Mouse (Mus musculus): ENCODE data around the gene Gm12216. TPM values are rescaled to one million over a fixed set of nuclear protein-coding genes. Genes with fewer than 3 reads are reported as not detected.

The Gm12216 gene
- polyA plus RNA-seq, 1 experiment = not detected

DNA sequence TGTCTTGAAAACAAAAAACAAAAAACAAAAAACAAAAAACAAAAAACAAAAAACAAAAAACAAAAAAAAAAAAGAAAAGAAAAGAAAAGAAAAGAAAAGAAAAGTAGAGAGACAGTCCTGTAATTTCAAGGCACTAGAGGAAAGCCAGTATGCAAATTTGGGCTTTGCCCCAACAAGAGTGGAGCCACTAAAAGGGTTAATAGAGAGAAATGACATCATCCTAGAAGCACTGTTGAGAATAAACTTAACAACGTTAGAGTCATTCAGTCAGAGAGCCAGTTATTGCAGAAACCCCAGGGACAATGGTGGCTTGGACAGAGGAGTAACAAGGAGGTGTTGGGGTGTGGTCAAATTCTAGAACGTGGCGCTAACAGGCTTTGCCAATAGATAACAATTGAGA, 44.2 kb downstream of the Gm12216 start:
- no peak overlapping the region for H3K4me3 ChIP-seq (replicated peaks)
- TF ChIP-seq GATA1 (IDR thresholded peaks at IDR 0.05; ENCODE audit: low read length) (no peak), TAL1 (IDR thresholded peaks at IDR 0.05; ENCODE audit: low read length) (no peak)

DNA sequence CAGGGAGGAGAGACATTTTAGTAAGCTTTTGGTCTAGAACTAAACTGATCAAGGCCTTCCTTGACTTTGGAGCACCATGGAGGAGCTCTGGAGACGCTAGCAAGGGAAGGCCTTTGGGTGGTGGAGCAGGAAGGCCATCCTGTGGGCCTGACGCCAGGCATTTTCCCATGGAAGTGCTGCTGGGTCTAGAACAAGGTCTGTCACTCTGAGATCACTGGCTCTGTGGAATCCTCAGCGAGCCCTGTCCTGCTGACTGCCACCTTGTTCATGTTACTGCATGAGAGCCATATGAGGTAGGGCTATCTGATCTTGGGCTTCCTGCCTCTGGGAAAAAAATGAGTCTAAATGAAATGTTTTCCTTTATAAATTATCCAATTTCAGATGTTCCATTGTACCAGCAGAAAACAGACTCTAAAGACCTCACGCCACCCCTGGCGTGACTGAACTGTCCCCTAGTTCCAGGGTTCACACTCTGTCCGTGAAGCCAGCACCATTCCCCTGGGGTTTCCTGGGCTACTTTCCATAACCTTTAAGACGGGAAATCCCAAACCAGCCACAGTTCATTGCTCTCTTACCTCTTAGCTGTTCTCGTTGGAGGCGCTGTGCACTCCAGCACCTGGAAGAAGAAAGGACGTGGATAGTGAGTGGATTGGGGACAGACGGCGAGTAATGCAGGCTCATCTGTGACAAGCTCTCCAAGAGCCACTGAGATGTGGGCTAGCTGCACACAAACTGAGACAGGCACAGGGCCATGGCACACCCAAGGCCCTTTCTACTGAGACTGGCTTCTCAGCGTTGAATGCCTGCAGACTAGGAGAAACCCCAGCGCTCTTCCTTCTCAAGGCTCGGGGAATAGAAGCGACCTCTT, 45.8 kb downstream of the Gm12216 start:
- Histone ChIP-seq H3K9me3 (ENCODE audit: control insufficient read depth, low read length) (no peaks in the 10 kb centered on the region), H3K36me3 (ENCODE audit: control insufficient read depth) (no peaks in the 10 kb centered on the region), H3K27me3 (ENCODE audit: control insufficient read depth) (no peaks in the 10 kb centered on the region), H3K4me3 (replicated peaks) (no peak overlapping the region), H3K4me1 (ENCODE audit: control insufficient read depth) (no peaks in the 10 kb centered on the region)
- TF ChIP-seq TAL1 (IDR thresholded peaks at IDR 0.05; ENCODE audit: low read length) = no peak
- no peak for TF ChIP-seq GATA1 (IDR thresholded peaks at IDR 0.05; ENCODE audit: low read length)

More for the DNA sequence above, 44.2 kb downstream of the Gm12216 start:
- no peaks in the 10 kb centered on the region for H3K36me3 ChIP-seq (ENCODE audit: control insufficient read depth)
- no peaks in the 10 kb centered on the region for H3K9me3 ChIP-seq (ENCODE audit: control insufficient read depth, low read length)
- H3K27me3 ChIP-seq (ENCODE audit: control insufficient read depth) = no peaks in the 10 kb centered on the region
- no peaks in the 10 kb centered on the region for H3K4me1 ChIP-seq (ENCODE audit: control insufficient read depth)

DNA sequence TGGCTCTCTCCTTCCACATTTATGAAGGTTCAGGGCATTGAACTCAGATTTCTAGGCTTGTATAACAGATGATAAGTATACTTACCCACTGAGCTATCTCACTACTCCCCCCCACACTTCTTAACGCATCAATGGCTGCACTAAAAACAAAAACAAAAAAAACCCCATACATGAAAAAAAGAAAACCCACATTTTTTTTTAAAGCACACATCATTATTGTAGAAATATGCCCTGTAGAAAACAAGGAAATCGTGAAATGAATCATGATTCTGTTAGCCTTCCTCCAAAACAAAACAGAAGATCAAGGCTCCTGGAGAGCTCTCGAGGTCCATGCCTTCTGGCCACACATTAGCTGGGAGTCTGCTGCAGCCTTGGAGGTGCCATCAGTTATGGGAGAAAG, 47.7 kb downstream of the Gm12216 start:
- TF ChIP-seq TAL1 (IDR thresholded peaks at IDR 0.05; ENCODE audit: low read length) (no peak), GATA1 (IDR thresholded peaks at IDR 0.05; ENCODE audit: low read length) (no peak)
- H3K9me3 ChIP-seq (ENCODE audit: control insufficient read depth, low read length) = no peaks in the 10 kb centered on the region

DNA sequence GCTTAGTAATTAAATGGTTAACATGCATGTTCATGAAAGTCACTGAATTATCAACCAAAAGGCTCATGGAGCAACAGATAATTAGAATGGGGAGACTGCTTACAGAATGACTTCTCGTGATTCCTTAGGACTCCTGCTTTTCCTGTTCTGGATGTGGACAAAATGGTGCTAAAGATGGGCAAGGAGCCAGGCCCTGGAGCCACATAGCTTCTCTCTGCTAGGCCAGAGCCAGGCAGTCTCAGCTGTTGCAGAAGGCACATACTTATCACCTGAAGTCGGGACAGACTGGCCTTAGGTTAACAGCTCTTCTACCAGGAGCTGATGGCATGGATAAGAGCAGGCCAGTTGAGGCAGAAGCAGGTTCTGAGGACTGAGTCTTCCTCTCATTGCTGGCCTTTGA, 48.3 kb downstream of the Gm12216 start:
- Histone ChIP-seq H3K4me3 (replicated peaks) (no peak overlapping the region), H3K4me1 (ENCODE audit: control insufficient read depth) (no peaks in the 10 kb centered on the region), H3K9me3 (ENCODE audit: control insufficient read depth, low read length) (no peaks in the 10 kb centered on the region), H3K27me3 (ENCODE audit: control insufficient read depth) (no peaks in the 10 kb centered on the region), H3K36me3 (ENCODE audit: control insufficient read depth) (no peaks in the 10 kb centered on the region)
- no peak for TF ChIP-seq GATA1 (IDR thresholded peaks at IDR 0.05; ENCODE audit: low read length)
- TF ChIP-seq TAL1 (IDR thresholded peaks at IDR 0.05; ENCODE audit: low read length) = no peak

More for the DNA sequence above, 47.7 kb downstream of the Gm12216 start:
- H3K36me3 ChIP-seq (ENCODE audit: control insufficient read depth) = no peaks in the 10 kb centered on the region
- H3K27me3 ChIP-seq (ENCODE audit: control insufficient read depth) = no peaks in the 10 kb centered on the region
- no peak overlapping the region for H3K4me3 ChIP-seq (replicated peaks)
- H3K4me1 ChIP-seq (ENCODE audit: control insufficient read depth) = no peaks in the 10 kb centered on the region

DNA sequence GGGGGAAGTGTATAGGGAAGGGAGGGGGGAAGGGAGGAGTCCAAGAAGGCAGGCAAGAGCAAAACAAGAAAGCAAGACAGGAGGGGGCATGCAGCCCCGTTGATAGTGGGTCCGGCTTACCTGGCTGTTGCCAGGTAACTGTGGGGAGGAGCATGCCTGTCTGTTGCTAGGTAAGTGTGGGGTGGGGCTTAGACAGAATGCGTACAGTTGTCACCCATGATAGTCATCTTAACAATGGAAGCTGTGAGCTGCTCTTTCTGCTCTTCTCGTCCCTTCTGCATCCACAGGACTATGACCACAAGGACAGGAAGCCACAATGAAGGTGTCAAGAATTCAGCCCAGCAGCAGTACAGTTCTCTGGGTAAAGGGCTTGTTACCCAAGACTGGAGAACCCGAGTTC, 48.9 kb downstream of the Gm12216 start:
- no peaks in the 10 kb centered on the region for H3K4me1 ChIP-seq (ENCODE audit: control insufficient read depth)
- H3K36me3 ChIP-seq (ENCODE audit: control insufficient read depth) = no peaks in the 10 kb centered on the region
- no peaks in the 10 kb centered on the region for H3K9me3 ChIP-seq (ENCODE audit: control insufficient read depth, low read length)
- TF ChIP-seq TAL1 (IDR thresholded peaks at IDR 0.05; ENCODE audit: low read length) (no peak), GATA1 (IDR thresholded peaks at IDR 0.05; ENCODE audit: low read length) (no peak)
- H3K27me3 ChIP-seq (ENCODE audit: control insufficient read depth) = no peaks in the 10 kb centered on the region
- no peak overlapping the region for H3K4me3 ChIP-seq (replicated peaks)

DNA sequence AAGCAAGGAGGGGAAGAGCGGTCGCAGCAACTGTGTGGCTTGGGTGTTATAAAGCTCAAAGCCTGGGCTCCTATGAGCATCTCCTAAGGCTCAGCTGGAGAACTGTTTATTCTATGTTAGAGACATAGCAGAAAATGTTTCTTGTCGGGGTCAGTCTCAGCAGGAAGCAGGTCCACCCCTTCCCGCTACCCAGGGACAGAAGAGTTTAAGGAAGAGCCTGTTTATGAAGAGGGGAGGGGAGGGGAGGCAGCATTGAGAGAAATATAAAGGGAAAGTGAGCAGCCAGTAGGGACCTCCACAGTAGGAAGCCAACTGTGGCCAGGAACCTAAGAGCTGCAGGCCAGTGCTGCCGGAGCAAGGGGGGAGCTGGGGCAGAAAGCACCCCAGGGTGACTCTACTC, 49.7 kb downstream of the Gm12216 start:
- H3K27me3 ChIP-seq (ENCODE audit: control insufficient read depth) = no peaks in the 10 kb centered on the region
- TF ChIP-seq TAL1 (IDR thresholded peaks at IDR 0.05; ENCODE audit: low read length) = no peak
- TF ChIP-seq GATA1 (IDR thresholded peaks at IDR 0.05; ENCODE audit: low read length) = no peak
- no peaks in the 10 kb centered on the region for H3K9me3 ChIP-seq (ENCODE audit: control insufficient read depth, low read length)
- no peaks in the 10 kb centered on the region for H3K4me1 ChIP-seq (ENCODE audit: control insufficient read depth)
- no peaks in the 10 kb centered on the region for H3K36me3 ChIP-seq (ENCODE audit: control insufficient read depth)
- H3K4me3 ChIP-seq (replicated peaks) = no peak overlapping the region

DNA sequence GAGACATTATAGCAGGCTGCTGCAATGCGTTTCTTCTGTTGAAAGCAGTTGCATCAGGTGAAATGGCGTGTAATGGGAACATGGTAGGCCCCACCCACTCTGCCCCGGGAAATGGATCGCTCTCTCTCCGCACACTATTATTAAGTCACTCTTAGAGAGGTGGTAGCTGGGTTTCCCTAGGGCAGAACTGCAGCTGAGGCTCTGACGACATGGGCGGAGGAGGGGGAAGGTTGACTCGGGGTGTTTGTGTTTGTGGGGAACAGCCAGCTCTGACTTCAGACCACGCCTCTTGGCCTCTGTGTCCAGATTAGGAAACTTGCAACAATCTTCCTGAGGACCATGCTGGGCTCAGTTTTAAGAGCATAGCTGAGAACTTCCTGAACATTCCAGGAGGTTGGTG, 53.3 kb downstream of the Gm12216 start:
- no peak overlapping the region for H3K4me3 ChIP-seq (replicated peaks)
- no peaks in the 10 kb centered on the region for H3K27me3 ChIP-seq (ENCODE audit: control insufficient read depth)

DNA sequence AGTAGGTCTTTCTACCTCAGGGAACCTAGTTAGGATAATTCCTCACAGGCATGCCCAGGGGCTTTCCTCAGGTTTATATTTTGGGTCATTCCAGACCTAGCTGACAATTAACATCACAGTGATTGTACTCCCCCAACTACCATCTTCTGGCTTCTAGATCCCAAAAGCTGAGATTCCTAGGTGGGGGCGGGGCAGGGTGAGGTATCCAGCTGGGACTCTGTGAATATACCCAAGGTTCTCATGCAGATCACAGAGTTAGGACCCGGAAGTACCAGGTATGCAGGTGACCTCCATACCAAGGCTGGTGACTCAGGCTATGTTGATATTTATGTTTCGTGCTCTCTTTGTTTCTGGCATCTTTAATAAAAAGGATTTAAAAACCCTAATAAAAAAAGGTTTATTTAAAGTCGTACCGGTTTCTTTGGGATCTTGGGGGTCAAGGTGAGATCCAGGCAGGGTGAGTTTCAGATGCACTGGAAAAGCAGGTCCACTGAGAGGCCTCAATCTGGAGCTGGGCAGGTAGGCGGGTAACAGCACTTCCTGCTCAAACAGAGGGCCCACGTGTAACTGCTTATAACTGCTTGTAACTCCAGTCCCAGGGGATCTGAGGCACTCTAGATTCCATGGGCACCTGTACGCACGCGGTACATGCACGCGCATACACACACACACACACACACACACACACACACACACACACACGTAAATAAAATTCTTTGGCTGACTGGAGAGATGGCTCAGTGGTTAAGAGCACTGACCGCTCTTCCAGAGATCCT, 54.3 kb downstream of the Gm12216 start:
- Histone ChIP-seq H3K27me3 (ENCODE audit: control insufficient read depth) (no peaks in the 10 kb centered on the region), H3K36me3 (ENCODE audit: control insufficient read depth) (no peaks in the 10 kb centered on the region), H3K9me3 (ENCODE audit: control insufficient read depth, low read length) (no peaks in the 10 kb centered on the region), H3K4me3 (replicated peaks) (no peak overlapping the region), H3K4me1 (ENCODE audit: control insufficient read depth) (no peaks in the 10 kb centered on the region)
- TF ChIP-seq GATA1 (IDR thresholded peaks at IDR 0.05; ENCODE audit: low read length) = no peak
- TF ChIP-seq TAL1 (IDR thresholded peaks at IDR 0.05; ENCODE audit: low read length) = no peak

More for the DNA sequence above, 53.3 kb downstream of the Gm12216 start:
- Histone ChIP-seq H3K36me3 (ENCODE audit: control insufficient read depth) (no peaks in the 10 kb centered on the region), H3K4me1 (ENCODE audit: control insufficient read depth) (no peaks in the 10 kb centered on the region), H3K9me3 (ENCODE audit: control insufficient read depth, low read length) (no peaks in the 10 kb centered on the region)
- TF ChIP-seq GATA1 (IDR thresholded peaks at IDR 0.05; ENCODE audit: low read length) (no peak), TAL1 (IDR thresholded peaks at IDR 0.05; ENCODE audit: low read length) (no peak)

DNA sequence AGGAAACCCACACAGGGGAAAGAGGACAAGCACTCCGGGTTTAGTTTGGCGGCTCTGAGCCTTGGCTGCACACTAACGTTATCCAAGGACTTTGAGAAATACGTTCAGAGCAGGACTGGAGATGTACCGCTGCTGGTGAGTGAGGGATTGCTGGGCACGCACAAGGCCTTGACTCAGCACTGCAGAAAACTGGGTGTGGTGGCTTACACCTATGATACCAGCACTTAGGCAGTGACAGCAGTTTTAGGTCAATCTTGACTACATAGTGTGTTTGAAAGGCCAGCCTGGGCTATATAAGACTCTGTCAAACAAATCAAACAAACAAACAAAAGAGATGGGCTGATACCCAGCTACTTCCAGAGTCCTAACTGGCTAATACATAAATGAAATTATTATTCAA, 55.6 kb downstream of the Gm12216 start:
- no peak for TF ChIP-seq GATA1 (IDR thresholded peaks at IDR 0.05; ENCODE audit: low read length)
- no peak for TF ChIP-seq TAL1 (IDR thresholded peaks at IDR 0.05; ENCODE audit: low read length)
- no peaks in the 10 kb centered on the region for H3K4me1 ChIP-seq (ENCODE audit: control insufficient read depth)
- no peaks in the 10 kb centered on the region for H3K9me3 ChIP-seq (ENCODE audit: control insufficient read depth, low read length)
- no peak overlapping the region for H3K4me3 ChIP-seq (replicated peaks)
- no peaks in the 10 kb centered on the region for H3K27me3 ChIP-seq (ENCODE audit: control insufficient read depth)
- no peaks in the 10 kb centered on the region for H3K36me3 ChIP-seq (ENCODE audit: control insufficient read depth)

All from erythroblast, embryonic 14.5 days (primary cell).